Mouse (Mus musculus): ENCODE data around the gene Lsm2. TPM values are rescaled to one million over a fixed set of nuclear protein-coding genes. Genes with fewer than 3 reads are reported as not detected.
"Not testable (repeated sequence)": the region's sequence is repeated elsewhere in the genome, so short reads cannot be mapped to it uniquely, and the experiment has no call there.

Lsm2 gene
- polyA plus RNA-seq, 1 experiment from 2014 or later, result 231 TPM

DNA sequence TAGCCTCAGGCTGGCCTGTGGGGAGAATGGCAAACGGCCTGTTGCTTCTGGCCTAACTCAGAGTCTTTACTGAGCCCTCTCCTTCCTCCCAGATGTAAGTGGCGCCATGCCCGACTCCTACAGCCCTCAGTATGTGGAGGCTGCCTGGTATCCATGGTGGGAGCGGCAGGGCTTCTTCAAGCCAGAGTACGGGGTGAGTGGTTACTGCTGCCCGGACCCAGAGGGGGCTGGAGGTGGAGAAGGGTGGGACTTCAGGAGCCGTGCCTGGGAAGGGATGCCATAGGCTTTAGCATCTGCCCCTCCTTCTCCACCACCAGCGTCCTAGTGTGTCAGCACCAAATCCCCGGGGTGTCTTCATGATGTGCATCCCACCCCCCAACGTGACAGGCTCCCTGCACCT lies 23.5 kb downstream of the Lsm2 start:
- H3K4me3 ChIP-seq (replicated peaks), result no peak overlapping the region
- WGBS, result 93% methylated on average over 10 of the region's 10 CpGs
- no peaks in the 10 kb centered on the region for H3K27me3 ChIP-seq
- peaks cover 62% of the 10 kb centered on the region for H3K36me3 ChIP-seq
- H3K4me1 ChIP-seq, result peaks cover 20% of the 10 kb centered on the region
- H3K4me2 ChIP-seq, result no peak overlapping the region
- H3K27ac ChIP-seq, result no peak overlapping the region
- H3K9ac ChIP-seq, result no peak overlapping the region
- no peak for ATAC-seq (replicated peaks; ENCODE audit: low FRiP score)
- no peaks in the 10 kb centered on the region for H3K9me3 ChIP-seq (replicated peaks)

DNA sequence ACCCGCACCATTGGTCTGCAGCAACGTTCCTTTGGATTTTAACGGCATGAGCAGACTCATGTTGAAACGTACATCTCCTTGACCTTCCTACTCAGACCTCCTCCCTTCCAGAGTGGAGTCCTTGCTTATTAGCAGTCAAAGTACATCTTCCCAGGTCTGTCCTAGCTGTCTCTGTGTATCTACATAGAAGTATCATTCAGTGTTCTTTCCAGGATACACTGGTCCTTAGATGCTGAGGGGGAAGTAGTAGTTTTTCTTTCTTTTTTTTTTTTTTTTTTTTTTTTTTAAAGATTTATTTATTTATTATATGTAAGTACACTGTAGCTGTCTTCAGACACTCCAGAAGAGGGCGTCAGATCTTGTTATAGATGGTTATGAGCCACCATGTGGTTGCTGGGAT lies 24.2 kb downstream of the Lsm2 start:
- H3K4me2 ChIP-seq; H3K4me3 ChIP-seq (replicated peaks); H3K27me3 ChIP-seq; H3K27ac ChIP-seq; ATAC-seq (replicated peaks; ENCODE audit: low FRiP score); H3K9ac ChIP-seq; H3K9me3 ChIP-seq (replicated peaks): not testable (repeated sequence)
- WGBS, result 91% methylated on average over 5 of the region's 5 CpGs
- H3K4me1 ChIP-seq, result peaks cover 20% of the 10 kb centered on the region
- H3K36me3 ChIP-seq, result peaks cover 69% of the 10 kb centered on the region

- Histone ChIP-seq H3K9ac (no peak overlapping the region), H3K9me3 (replicated peaks) (no peaks in the 10 kb centered on the region), H3K27ac (no peak overlapping the region), H3K36me3 (peaks cover 85% of the 10 kb centered on the region), H3K4me1 (peaks cover 13% of the 10 kb centered on the region), H3K27me3 (no peaks in the 10 kb centered on the region), H3K4me2 (no peak overlapping the region), H3K4me3 (replicated peaks) (no peak overlapping the region)
- ATAC-seq (replicated peaks; ENCODE audit: low FRiP score), result no peak
- 97% methylated on average over 7 of the region's 7 CpGs for WGBS
These were observed 25.8 kb downstream of the Lsm2 start for GRCm38 (mm10) chr17:35007387-35007991.

- 78% methylated on average over 7 of the region's 7 CpGs for WGBS
These were observed 27.9 kb downstream of the Lsm2 start for GRCm38 (mm10) chr17:35009586-35009985.

GRCm38 (mm10) chr17:35011440-35011839 lies 29.8 kb downstream of the Lsm2 start:
- WGBS, result 95% methylated on average over 8 of the region's 8 CpGs
- no peak overlapping the region for H3K4me3 ChIP-seq (replicated peaks)
- H3K9ac ChIP-seq, result no peak overlapping the region
- peaks cover 6% of the 10 kb centered on the region for H3K4me1 ChIP-seq
- no peak overlapping the region for H3K4me2 ChIP-seq
- no peaks in the 10 kb centered on the region for H3K27me3 ChIP-seq
- H3K36me3 ChIP-seq, result peaks cover 100% of the 10 kb centered on the region
- no peaks in the 10 kb centered on the region for H3K9me3 ChIP-seq (replicated peaks)
- no peak overlapping the region for H3K27ac ChIP-seq
- no peak for ATAC-seq (replicated peaks; ENCODE audit: low FRiP score)

More at GRCm38 (mm10) chr17:35009586-35009985, 27.9 kb downstream of the Lsm2 start:
- Histone ChIP-seq H3K9ac (no peak overlapping the region), H3K36me3 (peaks cover 98% of the 10 kb centered on the region), H3K9me3 (replicated peaks) (no peaks in the 10 kb centered on the region), H3K27me3 (no peaks in the 10 kb centered on the region), H3K27ac (no peak overlapping the region), H3K4me1 (no peaks in the 10 kb centered on the region), H3K4me2 (no peak overlapping the region), H3K4me3 (replicated peaks) (no peak overlapping the region)
- no peak for ATAC-seq (replicated peaks; ENCODE audit: low FRiP score)

GRCm38 (mm10) chr17:35012430-35012829 lies 30.8 kb downstream of the Lsm2 start:
- Histone ChIP-seq H3K4me3 (replicated peaks) (no peak overlapping the region), H3K4me2 (no peak overlapping the region), H3K9me3 (replicated peaks) (no peaks in the 10 kb centered on the region), H3K27me3 (no peaks in the 10 kb centered on the region), H3K9ac (no peak overlapping the region), H3K36me3 (peaks cover 98% of the 10 kb centered on the region), H3K4me1 (peaks cover 10% of the 10 kb centered on the region), H3K27ac (no peak overlapping the region)
- WGBS, result 83% methylated on average over 13 of the region's 13 CpGs
- no peak for ATAC-seq (replicated peaks; ENCODE audit: low FRiP score)

DNA sequence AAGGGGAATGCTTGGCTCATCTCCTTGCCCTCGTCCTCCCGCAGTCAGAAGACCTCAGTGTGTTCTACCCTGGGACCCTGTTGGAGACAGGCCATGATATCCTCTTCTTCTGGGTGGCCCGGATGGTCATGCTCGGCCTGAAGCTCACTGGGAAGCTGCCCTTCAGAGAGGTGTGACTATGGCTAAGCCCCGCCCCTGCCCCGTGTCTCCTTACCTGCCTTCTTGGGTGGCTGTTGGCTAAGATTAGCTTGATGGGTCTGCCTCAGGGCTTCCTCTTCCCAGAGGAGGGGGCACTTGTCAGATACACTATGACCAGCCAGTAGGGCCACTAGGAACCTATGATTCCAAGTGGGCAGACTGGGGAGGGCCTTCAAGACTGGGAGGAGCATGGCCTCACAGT lies 31.6 kb downstream of the Lsm2 start:
- H3K9ac ChIP-seq, result no peak overlapping the region
- 78% methylated on average over 6 of the region's 6 CpGs for WGBS
- H3K9me3 ChIP-seq (replicated peaks), result no peaks in the 10 kb centered on the region
- no peak overlapping the region for H3K27ac ChIP-seq
- peaks cover 10% of the 10 kb centered on the region for H3K4me1 ChIP-seq
- no peaks in the 10 kb centered on the region for H3K27me3 ChIP-seq
- H3K36me3 ChIP-seq, result peaks cover 90% of the 10 kb centered on the region
- H3K4me2 ChIP-seq, result no peak overlapping the region
- ATAC-seq (replicated peaks; ENCODE audit: low FRiP score), result no peak
- H3K4me3 ChIP-seq (replicated peaks), result no peak overlapping the region

DNA sequence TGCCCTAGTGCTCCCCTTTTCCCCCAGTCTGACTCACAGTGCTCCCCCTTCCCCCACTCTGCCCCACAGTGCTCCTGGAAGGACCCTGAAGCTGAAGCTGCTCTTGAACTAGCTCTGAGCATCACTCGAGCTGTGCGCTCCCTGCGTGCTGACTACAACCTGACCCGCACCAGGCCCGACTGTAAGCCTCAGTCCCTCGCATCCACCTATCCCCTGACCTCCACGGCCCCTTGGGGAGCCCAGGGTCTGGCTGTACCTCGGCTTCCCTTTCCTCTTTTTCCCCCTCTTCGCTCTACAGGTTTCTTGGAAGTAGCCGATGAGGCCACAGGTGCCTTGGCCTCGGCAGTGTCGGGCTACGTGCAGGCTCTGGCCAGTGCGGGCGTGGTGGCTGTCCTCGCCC lies 33.6 kb downstream of the Lsm2 start:
- ATAC-seq (replicated peaks; ENCODE audit: low FRiP score), result no peak
- WGBS, result 93% methylated on average over 16 of the region's 16 CpGs

GRCm38 (mm10) chr17:35016376-35016775 lies 34.7 kb downstream of the Lsm2 start, which contains the start of gene Vwa7:
Gene Vwa7, plus strand, starts transcription at chr17:35016579.
- peak; percentile 22; the same call in 1 of the 2 replicates for ATAC-seq (replicated peaks; ENCODE audit: low FRiP score)
- Histone ChIP-seq H3K36me3 (peaks cover 59% of the 10 kb centered on the region), H3K4me1 (peaks cover 16% of the 10 kb centered on the region), H3K9me3 (replicated peaks) (no peaks in the 10 kb centered on the region), H3K4me2 (no peak within 1 kb of the TSS), H3K9ac (no peak within 1 kb of the TSS), H3K27me3 (no peaks in the 10 kb centered on the region), H3K4me3 (replicated peaks) (no peak within 1 kb of the TSS), H3K27ac (peak within 1 kb of the TSS; percentile 32)
- WGBS, result 67% methylated on average over 12 of the region's 12 CpGs

More for the DNA sequence above, 33.6 kb downstream of the Lsm2 start:
- H3K4me1 ChIP-seq, result peaks cover 10% of the 10 kb centered on the region
- H3K36me3 ChIP-seq, result peaks cover 69% of the 10 kb centered on the region
- no peak overlapping the region for H3K27ac ChIP-seq
- no peaks in the 10 kb centered on the region for H3K9me3 ChIP-seq (replicated peaks)
- no peaks in the 10 kb centered on the region for H3K27me3 ChIP-seq
- H3K9ac ChIP-seq, result no peak overlapping the region
- no peak overlapping the region for H3K4me2 ChIP-seq
- no peak overlapping the region for H3K4me3 ChIP-seq (replicated peaks)

GRCm38 (mm10) chr17:35016791-35017705 lies 35.4 kb downstream of the Lsm2 start:
- Histone ChIP-seq H3K4me3 (replicated peaks) (no peak overlapping the region), H3K27me3 (no peaks in the 10 kb centered on the region), H3K36me3 (peaks cover 52% of the 10 kb centered on the region), H3K4me1 (peaks cover 19% of the 10 kb centered on the region), H3K4me2 (no peak overlapping the region), H3K9ac (no peak overlapping the region), H3K27ac (peak overlapping the region; percentile 32; the same call in 1 of the 2 replicates), H3K9me3 (replicated peaks) (no peaks in the 10 kb centered on the region)
- no peak for ATAC-seq (replicated peaks; ENCODE audit: low FRiP score)
- 77% methylated on average over 10 of the region's 10 CpGs for WGBS

GRCm38 (mm10) chr17:35017706-35018030 lies 36.0 kb downstream of the Lsm2 start:
- Histone ChIP-seq H3K9ac (no peak overlapping the region), H3K4me1 (peaks cover 19% of the 10 kb centered on the region), H3K27ac (no peak overlapping the region), H3K36me3 (peaks cover 46% of the 10 kb centered on the region), H3K4me2 (no peak overlapping the region), H3K4me3 (replicated peaks) (no peak overlapping the region), H3K27me3 (no peaks in the 10 kb centered on the region), H3K9me3 (replicated peaks) (no peaks in the 10 kb centered on the region)
- no peak for ATAC-seq (replicated peaks; ENCODE audit: low FRiP score)
- 71% methylated on average over 14 of the region's 14 CpGs for WGBS

- Histone ChIP-seq H3K4me2 (no peak overlapping the region), H3K27me3 (no peaks in the 10 kb centered on the region), H3K9ac (no peak overlapping the region), H3K27ac (no peak overlapping the region), H3K36me3 (peaks cover 41% of the 10 kb centered on the region), H3K4me3 (replicated peaks) (no peak overlapping the region), H3K4me1 (peaks cover 19% of the 10 kb centered on the region), H3K9me3 (replicated peaks) (no peaks in the 10 kb centered on the region)
- 84% methylated on average over 3 of the region's 3 CpGs for WGBS
- ATAC-seq (replicated peaks; ENCODE audit: low FRiP score), result no peak
These were observed 36.5 kb downstream of the Lsm2 start for GRCm38 (mm10) chr17:35018171-35018570.
